Comparison of ENCODE assay signal across 9 mouse cellular contexts in the genomic region with DNA sequence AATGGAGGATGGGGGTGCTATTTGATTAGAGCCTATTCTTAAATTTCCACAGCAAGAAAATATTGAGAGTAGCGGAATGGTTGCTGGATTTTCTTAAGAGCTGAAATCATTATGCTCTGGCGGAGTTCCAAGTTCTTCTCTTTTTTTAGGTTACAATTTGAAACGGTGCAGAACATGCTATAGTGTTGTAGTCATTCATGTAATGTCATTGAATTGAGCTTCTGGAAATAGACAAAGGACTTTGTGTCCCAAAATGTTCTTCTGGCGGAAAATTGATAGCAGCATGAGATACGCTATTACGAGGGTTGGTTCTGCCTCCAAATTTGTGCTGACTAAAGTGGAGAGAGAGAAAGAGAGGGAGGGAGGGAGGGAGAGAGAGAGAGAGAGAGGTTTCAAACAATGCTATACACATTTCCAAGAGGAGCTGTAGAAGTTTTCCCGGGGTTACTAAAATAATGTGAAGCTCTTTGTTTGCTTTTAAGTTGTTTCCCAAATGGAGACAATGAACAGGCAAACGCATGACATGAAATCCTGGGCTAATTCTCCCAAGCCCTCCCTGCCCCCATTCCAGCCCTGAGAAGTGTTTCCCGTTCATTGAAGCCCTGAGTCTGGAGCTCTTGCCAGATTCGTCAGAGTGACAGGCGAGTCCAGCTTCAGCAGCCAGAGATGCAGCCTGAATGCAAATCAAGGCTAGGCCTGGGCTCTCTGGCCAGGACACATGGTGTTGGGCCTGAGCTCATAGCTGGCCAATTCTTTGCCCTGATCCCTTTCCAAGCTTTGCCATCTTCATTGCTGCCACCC.
DNase-seq lines count a peak whose midpoint lies in the region; ATAC-seq lines count a peak whose summit lies in the region.
"Had no signal": no experiment of that assay in that cellular context is flagged by ENCODE, and none has a peak within 500 bp of the region (broad histone marks: within the 10 kb centered on the region; RNA-seq: fewer than 3 reads in every experiment).

No protein-coding gene starts in this region.

- H3K27me3 ChIP-seq in forebrain, embryonic 16.5 days (replicated peaks; ENCODE audit: control insufficient read depth, insufficient read depth, low read length), result no peaks in the 10 kb centered on the region
- no peaks in the 10 kb centered on the region for H3K27me3 ChIP-seq in neural tube, embryonic 15.5 days (replicated peaks)
- H3K27me3 ChIP-seq in kidney, embryonic 16.5 days (ENCODE audit: insufficient read depth, low read length), result no peaks in the 10 kb centered on the region
- H3K27me3 ChIP-seq: liver, embryonic 15.5 days had no signal

- H3K9me3 ChIP-seq in forebrain, embryonic 16.5 days (ENCODE audit: control insufficient read depth, low read length), result no peaks in the 10 kb centered on the region
- no peaks in the 10 kb centered on the region for H3K9me3 ChIP-seq in neural tube, embryonic 15.5 days (replicated peaks)
- H3K9me3 ChIP-seq in kidney, embryonic 16.5 days (ENCODE audit: low read length), result no peaks in the 10 kb centered on the region
- H3K9me3 ChIP-seq: liver, embryonic 15.5 days had no signal

- ATAC-seq in forebrain, embryonic 16.5 days, result peak; percentile 92
- peak; percentile 89 for ATAC-seq in neural tube, embryonic 15.5 days (ENCODE audit: low FRiP score)
- no peak for ATAC-seq in kidney, embryonic 16.5 days (ENCODE audit: low FRiP score, low TSS enrichment)
- ATAC-seq in CD4-positive, CD25-positive, alpha-beta regulatory T cell, adult 4 months, result no peak

- intact Hi-C loops in left cerebral cortex, postnatal 14 days (cut with DNase I), result no loop called here

- H3K36me3 ChIP-seq in forebrain, embryonic 16.5 days (ENCODE audit: control insufficient read depth, insufficient read depth), result no peaks in the 10 kb centered on the region
- H3K36me3 ChIP-seq in neural tube, embryonic 15.5 days, result no peaks in the 10 kb centered on the region
- no peaks in the 10 kb centered on the region for H3K36me3 ChIP-seq in kidney, embryonic 16.5 days (ENCODE audit: insufficient read depth, low read length)
- H3K36me3 ChIP-seq: liver, embryonic 15.5 days had no signal

- H3K9ac ChIP-seq in forebrain, embryonic 16.5 days (replicated peaks; ENCODE audit: low read depth, low read length), result 0 out of 2 replicates have a peak overlapping the region, but pooled peaks have one; percentile 22
- no peak overlapping the region for H3K9ac ChIP-seq in neural tube, embryonic 15.5 days (replicated peaks)
- H3K9ac ChIP-seq in kidney, embryonic 16.5 days (replicated peaks; ENCODE audit: low read length), result no peak overlapping the region
- H3K9ac ChIP-seq: liver, embryonic 15.5 days had no signal

- H3K4me3 ChIP-seq in forebrain, embryonic 16.5 days (replicated peaks; ENCODE audit: low read length), result no peak overlapping the region
- H3K4me3 ChIP-seq in neural tube, embryonic 15.5 days (replicated peaks), result no peak overlapping the region
- no peak overlapping the region for H3K4me3 ChIP-seq in kidney, embryonic 16.5 days (ENCODE audit: low read length)
- H3K4me3 ChIP-seq: liver, embryonic 15.5 days had no signal

- WGBS in forebrain, embryonic 16.5 days, result 3% methylated on average over 11 of the region's 11 CpGs
- WGBS in neural tube, embryonic 15.5 days, result 11% methylated on average over 11 of the region's 11 CpGs
- 47% methylated on average over 11 of the region's 11 CpGs for WGBS in kidney, embryonic 16.5 days

- H3K4me2 ChIP-seq in forebrain, embryonic 16.5 days (ENCODE audit: low read length), result peak overlapping the region; percentile 43
- peak overlapping the region; percentile 23 for H3K4me2 ChIP-seq in neural tube, embryonic 15.5 days
- H3K4me2 ChIP-seq in kidney, embryonic 16.5 days (replicated peaks; ENCODE audit: low read depth, low read length), result no peak overlapping the region
- H3K4me2 ChIP-seq: liver, embryonic 15.5 days had no signal

- DNase-seq in adrenal gland, adult (ENCODE audit: inconsistent age in 2 of 2, low spot score in 1 of 2), result peak; percentile 13 to 35
- DNase-seq in adrenal gland, postnatal 14 days, result no peak
- DNase-seq in heart, postnatal 4 days, result peak; percentile 67
- DNase-seq in left cerebral cortex, postnatal 14 days (ENCODE audit: low spot score in 2 of 2), result peak; percentile 74 to 92

- H3K4me1 ChIP-seq in forebrain, embryonic 16.5 days (replicated peaks; ENCODE audit: control insufficient read depth, insufficient read depth, low read length), result peaks cover 31% of the 10 kb centered on the region
- H3K4me1 ChIP-seq in neural tube, embryonic 15.5 days, result peaks cover 30% of the 10 kb centered on the region
- peaks cover 6% of the 10 kb centered on the region; the same call in 1 of the 2 replicates for H3K4me1 ChIP-seq in kidney, embryonic 16.5 days (ENCODE audit: insufficient read depth, low read length)
- H3K4me1 ChIP-seq: liver, embryonic 15.5 days had no signal

- peak overlapping the region; percentile 81 for H3K27ac ChIP-seq in forebrain, embryonic 16.5 days (ENCODE audit: low read length)
- H3K27ac ChIP-seq in neural tube, embryonic 15.5 days (replicated peaks), result peak overlapping the region; percentile 76
- H3K27ac ChIP-seq in kidney, embryonic 16.5 days (ENCODE audit: low read length), result no peak overlapping the region
- H3K27ac ChIP-seq: liver, embryonic 15.5 days had no signal

Comparison
In these comparisons a context has a peak if more than half of its experiments do, and no peak if none do; other contexts are left out.
1. ATAC-seq: peak in forebrain, embryonic 16.5 days (single experiment) and neural tube, embryonic 15.5 days (single experiment); none in kidney, embryonic 16.5 days (single experiment) and CD4-positive, CD25-positive, alpha-beta regulatory T cell, adult 4 months (single experiment).